Mouse (Mus musculus): Measurements from ENCODE around the gene 4933430I17Rik. TPM values are rescaled to one million over a fixed set of nuclear protein-coding genes. Genes with fewer than 3 reads are reported as not detected.
"Not testable (repeated sequence)": the region's sequence is repeated elsewhere in the genome, so short reads cannot be mapped to it uniquely, and the experiment has no call there.

Gene 4933430I17Rik
- polyA plus RNA-seq, 1 experiment from 2014 or later = 1.1 TPM

GRCm38 (mm10) chr4:62590878-62591277 is 65.7 kb downstream of the 4933430I17Rik start:
- ATAC-seq = no peak
- H3K4me1 ChIP-seq (replicated peaks) = peaks cover 20% of the 10 kb centered on the region
- no peak overlapping the region for H3K4me3 ChIP-seq (replicated peaks)
- no peaks in the 10 kb centered on the region for H3K27me3 ChIP-seq
- WGBS = 86% methylated on average over 1 of the region's 1 CpGs
- H3K36me3 ChIP-seq = no peaks in the 10 kb centered on the region
- H3K27ac ChIP-seq = no peak overlapping the region
- no peak overlapping the region for H3K4me2 ChIP-seq (replicated peaks)
- H3K9me3 ChIP-seq = no peaks in the 10 kb centered on the region
- H3K9ac ChIP-seq (replicated peaks) = no peak overlapping the region

- WGBS = 12% methylated on average over 11 of the region's 11 CpGs
- Histone ChIP-seq H3K27ac (no peak overlapping the region), H3K27me3 (no peaks in the 10 kb centered on the region), H3K9me3 (no peaks in the 10 kb centered on the region), H3K4me3 (replicated peaks) (no peak overlapping the region), H3K36me3 (no peaks in the 10 kb centered on the region), H3K4me2 (replicated peaks) (no peak overlapping the region), H3K9ac (replicated peaks) (no peak overlapping the region), H3K4me1 (replicated peaks) (peaks cover 20% of the 10 kb centered on the region)
- no peak for ATAC-seq
Observed at GRCm38 (mm10) chr4:62591326-62591725, 66.2 kb downstream of the 4933430I17Rik start.

GRCm38 (mm10) chr4:62593546-62594240 is 68.5 kb downstream of the 4933430I17Rik start:
- not testable (repeated sequence) for ATAC-seq; H3K9me3 ChIP-seq; H3K27me3 ChIP-seq; H3K4me2 ChIP-seq (replicated peaks); H3K36me3 ChIP-seq; H3K4me3 ChIP-seq (replicated peaks); H3K9ac ChIP-seq (replicated peaks)
- peak overlapping the region; percentile 31; the same call in 1 of the 2 replicates for H3K27ac ChIP-seq
- 91% methylated on average over 24 of the region's 24 CpGs for WGBS
- peaks cover 20% of the 10 kb centered on the region for H3K4me1 ChIP-seq (replicated peaks)

GRCm38 (mm10) chr4:62594442-62594841 is 69.3 kb downstream of the 4933430I17Rik start:
- H3K9ac ChIP-seq (replicated peaks) = no peak overlapping the region
- H3K4me1 ChIP-seq (replicated peaks) = peaks cover 20% of the 10 kb centered on the region
- no peaks in the 10 kb centered on the region for H3K36me3 ChIP-seq
- peak; percentile 73 for ATAC-seq
- no peak overlapping the region for H3K4me2 ChIP-seq (replicated peaks)
- WGBS = 25% methylated on average over 5 of the region's 5 CpGs
- no peaks in the 10 kb centered on the region for H3K27me3 ChIP-seq
- peak overlapping the region; percentile 53 for H3K27ac ChIP-seq
- H3K4me3 ChIP-seq (replicated peaks) = no peak overlapping the region
- no peaks in the 10 kb centered on the region for H3K9me3 ChIP-seq

GRCm38 (mm10) chr4:62596051-62596450 is 70.9 kb downstream of the 4933430I17Rik start:
- Histone ChIP-seq H3K27ac (no peak overlapping the region), H3K9ac (replicated peaks) (no peak overlapping the region), H3K9me3 (no peaks in the 10 kb centered on the region), H3K4me1 (replicated peaks) (peaks cover 16% of the 10 kb centered on the region), H3K4me3 (replicated peaks) (no peak overlapping the region), H3K36me3 (no peaks in the 10 kb centered on the region), H3K27me3 (no peaks in the 10 kb centered on the region), H3K4me2 (replicated peaks) (no peak overlapping the region)
- ATAC-seq = no peak
- 87% methylated on average over 5 of the region's 5 CpGs for WGBS

Other genes with a start within 250 kb of the 4933430I17Rik start
- 23.6 and 24.0 TPM in 2 replicates for gene Fkbp15, start 164.8 kb upstream of the 4933430I17Rik start, polyA plus RNA-seq (2015; fragmentation: Nextera tagmentation; extraction: Ambion mirVana)
- gene Slc31a1, start 164.6 kb upstream of the 4933430I17Rik start, polyA plus RNA-seq (2015; fragmentation: Nextera tagmentation; extraction: Ambion mirVana) = 37.9 and 38.2 TPM in 2 replicates
- gene Cdc26, start 116.7 kb upstream of the 4933430I17Rik start, polyA plus RNA-seq (2015; fragmentation: Nextera tagmentation; extraction: Ambion mirVana) = 116 and 120 TPM in 2 replicates
- gene Prpf4, start 116.6 kb upstream of the 4933430I17Rik start, polyA plus RNA-seq (2015; fragmentation: Nextera tagmentation; extraction: Ambion mirVana) = 18.4 and 19.1 TPM in 2 replicates
- 0.11 and 0.23 TPM in 2 replicates for gene Rnf183, start 90.1 kb upstream of the 4933430I17Rik start, polyA plus RNA-seq (2015; fragmentation: Nextera tagmentation; extraction: Ambion mirVana)
- gene Wdr31, start 54.5 kb upstream of the 4933430I17Rik start, polyA plus RNA-seq (2015; fragmentation: Nextera tagmentation; extraction: Ambion mirVana) = 9.6 and 10.8 TPM in 2 replicates
- gene Bspry, start 45.3 kb upstream of the 4933430I17Rik start, polyA plus RNA-seq (2015; fragmentation: Nextera tagmentation; extraction: Ambion mirVana) = 0.44 and 0.86 TPM in 2 replicates
- gene Hdhd3, start 21.9 kb upstream of the 4933430I17Rik start, polyA plus RNA-seq (2015; fragmentation: Nextera tagmentation; extraction: Ambion mirVana) = 13.2 and 14.3 TPM in 2 replicates
- gene Alad, start 5.5 kb upstream of the 4933430I17Rik start, polyA plus RNA-seq (2015; fragmentation: Nextera tagmentation; extraction: Ambion mirVana) = 59.8 and 65.4 TPM in 2 replicates
- 81.3 and 87.2 TPM in 2 replicates for gene Pole3, start 301 bp upstream of the 4933430I17Rik start, polyA plus RNA-seq (2015; fragmentation: Nextera tagmentation; extraction: Ambion mirVana)
- gene Rgs3, start 34.5 kb downstream of the 4933430I17Rik start, polyA plus RNA-seq (2015; fragmentation: Nextera tagmentation; extraction: Ambion mirVana) = 65.9 and 70.0 TPM in 2 replicates